Mouse (Mus musculus) forebrain, embryonic 11.5 days (tissue): ENCODE data around the gene Pradc1. TPM values are rescaled to one million over a fixed set of nuclear protein-coding genes. Genes with fewer than 3 reads are reported as not detected.

ENCODE experiments used
- ATAC-seq: fragments of 200-750 bp; cut with Nextera tagmentation; replicated peaks from 2 replicates; pipeline ENCODE4 v1.8.0; 2017; ENCODE audit warnings: moderate TSS enrichment; ENCODE audit not compliant: low FRiP score
- DNase-seq: peaks from one replicate; pipeline ENCODE4 v3.0.0-alpha.2; 2017; ENCODE audit warnings: low spot score
- H3K27ac ChIP-seq: fragments of 300-500 bp; sonication (generic); 2 replicates; pipeline ENCODE4 v1.5.1; 2014; ENCODE audit warnings: low read depth, low read length
- H3K27me3 ChIP-seq: fragments of 300-500 bp; sonication (generic); 2 replicates; pipeline ENCODE4 v1.6.1; 2014; ENCODE audit warnings: mild to moderate bottlenecking, low read length, mixed read lengths; ENCODE audit not compliant: control insufficient read depth, insufficient read depth
- H3K36me3 ChIP-seq: fragments of 300-500 bp; sonication (generic); 2 replicates; pipeline ENCODE4 v1.6.1; 2014; ENCODE audit warnings: mild to moderate bottlenecking, low read length, moderate library complexity, mixed read lengths; ENCODE audit not compliant: control insufficient read depth, insufficient read depth
- H3K4me1 ChIP-seq: fragments of 300-500 bp; sonication (generic); replicated peaks from 2 replicates; pipeline ENCODE4 v1.6.1; 2014; ENCODE audit warnings: low read length, mixed read lengths; ENCODE audit not compliant: control insufficient read depth, insufficient read depth
- H3K4me2 ChIP-seq: fragments of 300-500 bp; sonication (generic); 2 replicates; pipeline ENCODE4 v1.6.1; 2014; ENCODE audit warnings: low read depth, mild to moderate bottlenecking, low read length, moderate library complexity, mixed read lengths; ENCODE audit not compliant: severe bottlenecking
- H3K4me3 ChIP-seq: fragments of 300-500 bp; sonication (generic); 2 replicates; pipeline ENCODE4 v1.5.1; 2014; ENCODE audit warnings: low read depth, low read length
- H3K9ac ChIP-seq: fragments of 300-500 bp; sonication (generic); 2 replicates; pipeline ENCODE4 v1.6.1; 2014; ENCODE audit warnings: low read length
- H3K9me3 ChIP-seq: fragments of 300-500 bp; sonication (generic); 2 replicates; pipeline ENCODE4 v1.6.1; 2016; ENCODE audit warnings: low read length, mixed read lengths; ENCODE audit not compliant: control insufficient read depth
- WGBS: fragments of 180-500 bp; shearing (Covaris S2); extraction: QIAGEN DNeasy Blood & Tissue Kit; methylation state at CpG from one replicate; pipeline ENCODE4 v1.1.7; 2014; 5-methylcytosine and 5-hydroxymethylcytosine counted together
- polyA plus RNA-seq: library from polyadenylated mRNA; unstranded; fragments of >200 nt; fragmentation: Nextera tagmentation; extraction: Ambion mirVana; gene quantifications from 2 replicates; pipeline ENCODE4 v1.2.1, GENCODE M21; 2014

The Pradc1 gene
- polyA plus RNA-seq, 1 experiment from 2014 or later = 27.5 TPM

- H3K4me1 ChIP-seq = no peaks in the 10 kb centered on the region
- ATAC-seq (peak; percentile 70), DNase-seq (no peak)
- H3K9me3 ChIP-seq = no peaks in the 10 kb centered on the region
- H3K9ac ChIP-seq = peak overlapping the region; percentile 79
- peak overlapping the region; percentile 87 for H3K4me3 ChIP-seq
- H3K4me2 ChIP-seq = peak overlapping the region; percentile 85
- no peaks in the 10 kb centered on the region for H3K27me3 ChIP-seq
- WGBS = 50% methylated on average over 8 of the region's 8 CpGs
- H3K27ac ChIP-seq = no peak overlapping the region
- no peaks in the 10 kb centered on the region for H3K36me3 ChIP-seq
Observed at GRCm38 (mm10) chr6:85431274-85431841, 20.4 kb downstream of the Pradc1 start.

- no peaks in the 10 kb centered on the region for H3K9me3 ChIP-seq
- DNase-seq (no peak), ATAC-seq (no peak)
- H3K4me3 ChIP-seq = no peak within 1 kb of the TSS
- 12% methylated on average over 28 of the region's 28 CpGs for WGBS
- H3K4me2 ChIP-seq = no peak within 1 kb of the TSS
- no peak within 1 kb of the TSS for H3K9ac ChIP-seq
- 0 out of 2 replicates have a peak, but pooled peaks cover 2% of the 10 kb centered on the region for H3K27me3 ChIP-seq
- H3K36me3 ChIP-seq = no peaks in the 10 kb centered on the region
- H3K4me1 ChIP-seq = no peaks in the 10 kb centered on the region
- H3K27ac ChIP-seq = no peak within 1 kb of the TSS
Observed at GRCm38 (mm10) chr6:85423836-85424379, 27.9 kb downstream of the Pradc1 start, which contains the start of gene Noto. Gene Noto (plus strand): TSS chr6:85423886.

GRCm38 (mm10) chr6:85419150-85419549, 32.6 kb downstream of the Pradc1 start:
- ATAC-seq (no peak), DNase-seq (no peak)
- Histone ChIP-seq H3K36me3 (no peaks in the 10 kb centered on the region), H3K4me2 (no peak overlapping the region), H3K27me3 (0 out of 2 replicates have a peak, but pooled peaks cover 2% of the 10 kb centered on the region), H3K27ac (no peak overlapping the region), H3K9me3 (no peaks in the 10 kb centered on the region), H3K4me1 (no peaks in the 10 kb centered on the region), H3K9ac (no peak overlapping the region), H3K4me3 (no peak overlapping the region)
- WGBS = 98% methylated on average over 2 of the region's 2 CpGs

GRCm38 (mm10) chr6:85415829-85416228, 35.9 kb downstream of the Pradc1 start:
- H3K27ac ChIP-seq = no peak overlapping the region
- no peak overlapping the region for H3K4me3 ChIP-seq
- H3K36me3 ChIP-seq = no peaks in the 10 kb centered on the region
- H3K9me3 ChIP-seq = no peaks in the 10 kb centered on the region
- no peaks in the 10 kb centered on the region for H3K4me1 ChIP-seq
- ATAC-seq (no peak), DNase-seq (no peak)
- no peaks in the 10 kb centered on the region for H3K27me3 ChIP-seq
- H3K9ac ChIP-seq = no peak overlapping the region
- H3K4me2 ChIP-seq = no peak overlapping the region
- 72% methylated on average over 3 of the region's 3 CpGs for whole genome bisulfite sequencing

GRCm38 (mm10) chr6:85410771-85411273, 40.9 kb downstream of the Pradc1 start:
- DNase-seq (peak; percentile 87), ATAC-seq (peak; percentile 69)
- H3K27ac ChIP-seq = no peak overlapping the region
- 10% methylated on average over 13 of the region's 13 CpGs for WGBS
- H3K4me2 ChIP-seq = no peak overlapping the region
- H3K27me3 ChIP-seq = peaks cover 21% of the 10 kb centered on the region
- H3K9ac ChIP-seq = no peak overlapping the region
- no peak overlapping the region for H3K4me3 ChIP-seq
- H3K4me1 ChIP-seq = peaks cover 6% of the 10 kb centered on the region; the same call in 1 of the 2 replicates
- no peaks in the 10 kb centered on the region for H3K9me3 ChIP-seq
- H3K36me3 ChIP-seq = no peaks in the 10 kb centered on the region

GRCm38 (mm10) chr6:85409003-85409402, 42.8 kb downstream of the Pradc1 start:
- ATAC-seq (no peak), DNase-seq (peak; percentile 74)
- no peaks in the 10 kb centered on the region for H3K36me3 ChIP-seq
- peak overlapping the region; percentile 54 for H3K4me2 ChIP-seq
- H3K4me3 ChIP-seq = peak overlapping the region; percentile 19; the same call in 1 of the 2 replicates
- H3K27ac ChIP-seq = no peak overlapping the region
- H3K27me3 ChIP-seq = peaks cover 21% of the 10 kb centered on the region
- no peaks in the 10 kb centered on the region for H3K9me3 ChIP-seq
- peak overlapping the region; percentile 48 for H3K9ac ChIP-seq
- peaks cover 6% of the 10 kb centered on the region; the same call in 1 of the 2 replicates for H3K4me1 ChIP-seq
- WGBS = under 1% methylated on average over 31 of the region's 31 CpGs

- Histone ChIP-seq H3K9me3 (no peaks in the 10 kb centered on the region), H3K4me3 (no peak overlapping the region), H3K9ac (no peak overlapping the region), H3K27me3 (peaks cover under 1% of the 10 kb centered on the region; the same call in 1 of the 2 replicates), H3K27ac (no peak overlapping the region), H3K4me2 (no peak overlapping the region), H3K36me3 (no peaks in the 10 kb centered on the region), H3K4me1 (no peaks in the 10 kb centered on the region)
- WGBS = 85% methylated on average over 10 of the region's 10 CpGs
- ATAC-seq (no peak), DNase-seq (no peak)
Observed at GRCm38 (mm10) chr6:85403039-85403438, 48.7 kb downstream of the Pradc1 start.

- Histone ChIP-seq H3K4me1 (no peaks in the 10 kb centered on the region), H3K4me2 (no peak overlapping the region), H3K36me3 (no peaks in the 10 kb centered on the region), H3K9ac (no peak overlapping the region), H3K27me3 (no peaks in the 10 kb centered on the region), H3K9me3 (no peaks in the 10 kb centered on the region), H3K4me3 (no peak overlapping the region), H3K27ac (no peak overlapping the region)
- ATAC-seq (no peak), DNase-seq (no peak)
- 49% methylated on average over 2 of the region's 2 CpGs for WGBS
Observed at GRCm38 (mm10) chr6:85402613-85403012, 49.2 kb downstream of the Pradc1 start.

- Histone ChIP-seq H3K27ac (no peak overlapping the region), H3K9ac (no peak overlapping the region), H3K27me3 (no peaks in the 10 kb centered on the region), H3K9me3 (no peaks in the 10 kb centered on the region), H3K4me1 (no peaks in the 10 kb centered on the region), H3K4me2 (no peak overlapping the region), H3K36me3 (no peaks in the 10 kb centered on the region), H3K4me3 (no peak overlapping the region)
- no peak for DNase-seq
- no peak for ATAC-seq
- WGBS = 41% methylated on average over 5 of the region's 5 CpGs
Observed at GRCm38 (mm10) chr6:85399715-85400114, 52.1 kb downstream of the Pradc1 start.
